Mouse (Mus musculus) embryonic facial prominence, embryonic 14.5 days (tissue): ENCODE measurements at regions not wholly inside any gene's neighbourhood (a gene's known extent, or its start where the extent isn't known, plus 50 kb on each side); places are given as distances from the start of the nearest gene placed in this dataset.
A peak's percentile ranks its signal among the peaks of the same experiment; 100 is the strongest.
"Not testable (repeated sequence)": the region's sequence is repeated elsewhere in the genome, so short reads cannot be mapped to it uniquely, and the experiment has no call there.

Source experiments
- ATAC-seq: fragments of 200-750 bp; cut with Nextera tagmentation; 2 replicates; pipeline ENCODE4 v1.8.0; 2017; ENCODE audit warnings: low read depth, moderate number of reproducible peaks, moderate TSS enrichment
- DNase-seq: peaks from one replicate; pipeline ENCODE4 v3.0.0-alpha.2; 2015; ENCODE audit warnings: low spot score
- H3K27ac ChIP-seq: fragments of 300-500 bp; sonication (generic); replicated peaks from 2 replicates; pipeline ENCODE4 v1.5.1; 2014; ENCODE audit warnings: low read depth, mild to moderate bottlenecking, low read length, moderate library complexity
- H3K27me3 ChIP-seq: fragments of 300-500 bp; sonication (generic); replicated peaks from 2 replicates; pipeline ENCODE4 v1.6.1; 2014; ENCODE audit warnings: low read length; ENCODE audit not compliant: control insufficient read depth, insufficient read depth
- H3K36me3 ChIP-seq: fragments of 300-500 bp; sonication (generic); 2 replicates; pipeline ENCODE4 v1.6.1; 2014; ENCODE audit warnings: low read length, mixed read lengths; ENCODE audit not compliant: control insufficient read depth, insufficient read depth
- H3K4me1 ChIP-seq: fragments of 300-500 bp; sonication (generic); 2 replicates; pipeline ENCODE4 v1.6.1; 2014; ENCODE audit warnings: antibody characterized with exemption, low read length; ENCODE audit not compliant: control insufficient read depth, insufficient read depth
- H3K4me2 ChIP-seq: fragments of 300-500 bp; sonication (generic); 2 replicates; pipeline ENCODE4 v1.6.1; 2014; ENCODE audit warnings: low read depth, mild to moderate bottlenecking, low read length, moderate library complexity, mixed read lengths
- H3K4me3 ChIP-seq: fragments of 300-500 bp; sonication (generic); 2 replicates; pipeline ENCODE4 v1.5.1; 2014; ENCODE audit warnings: low read depth, mild to moderate bottlenecking, low read length
- H3K9ac ChIP-seq: fragments of 300-500 bp; sonication (generic); 2 replicates; pipeline ENCODE4 v1.6.1; 2014; ENCODE audit warnings: low read depth, mild to moderate bottlenecking, low read length, moderate library complexity, mixed read lengths
- H3K9me3 ChIP-seq: fragments of 300-500 bp; sonication (generic); 2 replicates; pipeline ENCODE4 v1.6.1; 2016; ENCODE audit warnings: low read length; ENCODE audit not compliant: control insufficient read depth
- WGBS: fragments of 180-500 bp; shearing (Covaris S2); extraction: QIAGEN DNeasy Blood & Tissue Kit; methylation state at CpG from one replicate; pipeline ENCODE4 v1.1.7; 2014; 5-methylcytosine and 5-hydroxymethylcytosine counted together

DNA sequence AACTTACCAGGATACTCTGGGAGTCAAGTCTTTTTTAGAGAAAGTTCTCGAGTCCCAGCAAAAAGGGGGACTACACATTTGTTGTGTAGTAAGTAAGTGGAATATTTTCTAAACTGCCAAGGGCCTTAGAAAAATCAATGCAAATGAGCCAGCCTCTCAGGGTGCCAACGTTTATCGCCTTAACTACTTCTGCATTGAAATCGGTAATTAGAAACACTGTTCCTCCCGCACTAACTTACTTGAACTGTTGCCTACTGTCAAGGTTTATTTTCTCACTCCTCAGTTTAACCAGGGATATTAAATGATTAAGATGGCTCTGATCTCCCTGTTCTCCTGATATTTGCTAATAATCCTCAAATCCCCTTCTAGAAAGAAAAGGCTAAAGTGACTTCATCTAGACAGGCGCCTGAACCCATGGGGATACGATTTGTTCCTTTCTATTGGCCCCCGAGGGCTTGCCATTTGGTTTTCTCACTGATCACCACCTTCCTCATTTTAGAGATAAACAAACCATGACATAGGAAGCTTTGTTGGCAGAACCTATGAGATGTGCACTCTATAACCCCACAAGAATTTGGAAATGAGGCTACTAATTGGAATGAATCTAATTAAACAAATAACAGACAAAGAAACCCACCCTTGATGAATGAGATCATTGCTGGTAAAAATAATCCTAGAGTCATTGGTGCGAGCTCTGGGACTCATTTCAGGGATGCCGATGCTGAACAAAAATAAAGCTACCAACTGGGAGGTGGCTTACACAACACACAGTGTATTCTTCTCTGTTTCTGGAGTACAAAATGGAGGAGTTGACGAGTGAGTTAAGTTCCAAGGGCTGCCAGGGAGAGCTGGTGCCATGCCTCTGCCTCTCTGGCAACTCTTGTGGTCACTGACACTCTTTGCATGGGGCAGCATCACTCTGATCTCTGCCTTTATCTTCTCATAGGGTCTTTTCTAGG is 255.1 kb downstream of the Cep170 start:
- no peak overlapping the region for H3K27ac ChIP-seq
- ATAC-seq (peak; percentile 50; the same call in 1 of the 2 replicates), DNase-seq (peak; percentile 2)
- H3K4me3 ChIP-seq, result no peak overlapping the region
- H3K9me3 ChIP-seq, result no peaks in the 10 kb centered on the region
- H3K27me3 ChIP-seq, result no peaks in the 10 kb centered on the region
- H3K4me1 ChIP-seq, result no peaks in the 10 kb centered on the region
- WGBS, result 67% methylated on average over 11 of the region's 11 CpGs
- H3K36me3 ChIP-seq, result no peaks in the 10 kb centered on the region
- H3K9ac ChIP-seq, result no peak overlapping the region
- H3K4me2 ChIP-seq, result no peak overlapping the region

DNA sequence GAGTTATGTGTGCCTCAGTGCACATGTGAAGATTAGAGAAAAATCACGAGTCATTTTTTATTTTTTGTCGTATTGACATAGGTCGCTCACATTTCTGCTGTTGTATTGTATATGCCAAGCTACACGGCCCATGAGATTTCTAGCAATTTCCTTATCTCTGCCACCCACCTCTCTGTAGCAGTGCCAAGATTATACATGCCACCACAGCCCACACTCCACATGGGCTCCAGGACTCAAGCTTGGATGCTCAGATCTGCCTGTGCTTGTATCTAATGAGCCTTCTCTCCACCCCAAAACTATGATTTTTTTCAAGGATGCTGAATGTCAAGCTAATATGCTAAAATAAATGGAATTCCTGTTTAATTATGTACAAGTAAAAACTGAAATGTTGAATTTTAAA is 259.3 kb upstream of the Pld5 start:
- Histone ChIP-seq H3K27ac (no peak overlapping the region), H3K9me3 (no peaks in the 10 kb centered on the region), H3K27me3 (no peaks in the 10 kb centered on the region), H3K4me3 (no peak overlapping the region), H3K4me2 (no peak overlapping the region), H3K4me1 (no peaks in the 10 kb centered on the region), H3K9ac (no peak overlapping the region), H3K36me3 (no peaks in the 10 kb centered on the region)
- no peak for DNase-seq
- 83% methylated on average over 4 of the region's 4 CpGs for WGBS
- ATAC-seq, result no peak

DNA sequence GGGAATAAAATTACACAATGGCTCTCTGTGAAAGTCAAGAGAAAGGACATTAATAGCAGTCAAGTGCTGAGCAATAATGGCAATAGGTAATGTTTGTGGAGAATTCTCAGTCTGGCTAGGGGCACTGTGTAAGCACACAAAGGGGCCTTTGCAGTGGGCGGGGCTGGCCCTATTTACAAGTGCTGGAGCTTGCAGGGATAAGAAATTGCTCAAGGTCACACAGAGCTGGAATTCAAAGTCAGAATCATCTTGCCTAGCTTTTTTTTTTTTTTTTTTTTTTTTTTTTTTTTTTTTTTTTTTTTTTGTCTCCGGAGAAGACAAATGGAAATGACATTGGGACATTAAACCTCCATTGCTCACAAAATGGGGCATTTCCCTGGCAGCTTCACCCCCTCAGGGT is 253.9 kb upstream of the Pld5 start:
- no peaks in the 10 kb centered on the region for H3K4me1 ChIP-seq
- no peaks in the 10 kb centered on the region for H3K36me3 ChIP-seq
- H3K9me3 ChIP-seq, result no peaks in the 10 kb centered on the region
- no peak for DNase-seq
- H3K4me2 ChIP-seq, result no peak overlapping the region
- H3K9ac ChIP-seq, result no peak overlapping the region
- no peak for ATAC-seq
- no peaks in the 10 kb centered on the region for H3K27me3 ChIP-seq
- 76% methylated on average over 2 of the region's 2 CpGs for WGBS
- H3K27ac ChIP-seq, result no peak overlapping the region
- H3K4me3 ChIP-seq, result no peak overlapping the region

DNA sequence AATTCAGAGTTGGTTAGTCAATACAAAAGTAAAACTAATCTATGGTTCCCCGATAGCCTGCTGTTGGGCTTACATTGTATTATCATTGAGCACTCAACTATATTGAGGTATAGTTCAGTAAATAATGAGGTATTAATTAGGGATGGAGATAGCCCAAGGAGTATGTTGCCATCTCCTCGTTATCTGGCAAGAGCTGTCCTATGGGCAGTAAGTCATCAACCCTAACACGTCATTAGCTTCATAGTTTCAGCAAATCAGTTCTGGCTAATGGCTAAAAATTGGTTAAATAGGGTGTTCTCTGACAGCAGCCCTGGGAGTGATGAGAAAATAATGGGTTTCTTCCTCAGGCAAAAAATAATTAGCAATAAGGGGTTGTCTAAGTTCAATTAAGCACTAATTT is 236.4 kb upstream of the Pld5 start:
- Histone ChIP-seq H3K27me3 (no peaks in the 10 kb centered on the region), H3K36me3 (no peaks in the 10 kb centered on the region), H3K27ac (no peak overlapping the region), H3K4me2 (no peak overlapping the region), H3K9ac (no peak overlapping the region), H3K9me3 (no peaks in the 10 kb centered on the region), H3K4me3 (no peak overlapping the region), H3K4me1 (no peaks in the 10 kb centered on the region)
- DNase-seq (no peak), ATAC-seq (no peak)
- WGBS, result 73% methylated on average over 3 of the region's 3 CpGs

DNA sequence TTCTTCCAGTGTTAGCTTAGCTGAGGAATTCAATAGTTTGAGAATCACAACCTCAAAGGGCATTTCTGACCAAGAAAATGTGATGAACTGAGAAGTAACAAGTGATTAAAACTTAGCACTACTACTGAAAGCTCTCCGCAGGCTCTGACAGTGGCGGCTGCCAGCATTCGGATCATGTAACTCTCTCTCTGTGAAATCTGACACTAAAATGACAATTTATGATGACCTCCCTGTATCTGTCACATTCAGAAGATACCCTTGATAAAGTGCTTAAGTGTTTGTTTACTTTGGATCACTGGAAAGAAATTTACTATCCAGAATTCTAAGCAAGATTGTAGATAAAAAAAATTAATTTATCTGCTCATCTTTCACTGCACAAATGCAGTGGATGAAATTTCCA is 230.3 kb upstream of the Pld5 start:
- no peak overlapping the region for H3K4me3 ChIP-seq
- DNase-seq, result no peak
- 53% methylated on average over 3 of the region's 3 CpGs for WGBS
- no peak overlapping the region for H3K27ac ChIP-seq
- H3K27me3 ChIP-seq, result no peaks in the 10 kb centered on the region
- H3K4me1 ChIP-seq, result no peaks in the 10 kb centered on the region
- H3K36me3 ChIP-seq, result no peaks in the 10 kb centered on the region
- no peak overlapping the region for H3K4me2 ChIP-seq
- no peak overlapping the region for H3K9ac ChIP-seq
- H3K9me3 ChIP-seq, result no peaks in the 10 kb centered on the region
- no peak for ATAC-seq

DNA sequence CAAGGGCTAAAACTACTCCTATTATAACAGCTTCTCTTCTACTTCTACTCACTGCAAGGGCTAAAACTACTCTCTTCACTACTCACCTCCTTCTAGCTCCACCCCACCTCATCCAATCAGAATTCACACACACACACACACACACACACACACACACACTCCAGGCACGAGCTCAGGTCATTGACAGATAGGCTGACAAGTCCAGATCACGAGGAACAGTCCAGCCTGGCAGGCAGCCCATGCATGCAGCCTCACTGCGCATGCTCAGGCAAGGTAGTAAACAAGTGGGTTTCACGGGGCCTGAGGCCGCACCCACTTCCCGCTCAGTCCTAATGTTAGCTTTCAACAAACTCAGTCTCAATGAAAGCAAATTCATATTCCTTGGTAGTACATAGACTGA is 229.6 kb upstream of the Pld5 start:
- H3K4me2 ChIP-seq, H3K27me3 ChIP-seq, H3K36me3 ChIP-seq, H3K4me3 ChIP-seq, H3K9me3 ChIP-seq, H3K9ac ChIP-seq, ATAC-seq, H3K4me1 ChIP-seq, H3K27ac ChIP-seq, DNase-seq: not testable (repeated sequence)
- 56% methylated on average over 6 of the region's 6 CpGs for WGBS

DNA sequence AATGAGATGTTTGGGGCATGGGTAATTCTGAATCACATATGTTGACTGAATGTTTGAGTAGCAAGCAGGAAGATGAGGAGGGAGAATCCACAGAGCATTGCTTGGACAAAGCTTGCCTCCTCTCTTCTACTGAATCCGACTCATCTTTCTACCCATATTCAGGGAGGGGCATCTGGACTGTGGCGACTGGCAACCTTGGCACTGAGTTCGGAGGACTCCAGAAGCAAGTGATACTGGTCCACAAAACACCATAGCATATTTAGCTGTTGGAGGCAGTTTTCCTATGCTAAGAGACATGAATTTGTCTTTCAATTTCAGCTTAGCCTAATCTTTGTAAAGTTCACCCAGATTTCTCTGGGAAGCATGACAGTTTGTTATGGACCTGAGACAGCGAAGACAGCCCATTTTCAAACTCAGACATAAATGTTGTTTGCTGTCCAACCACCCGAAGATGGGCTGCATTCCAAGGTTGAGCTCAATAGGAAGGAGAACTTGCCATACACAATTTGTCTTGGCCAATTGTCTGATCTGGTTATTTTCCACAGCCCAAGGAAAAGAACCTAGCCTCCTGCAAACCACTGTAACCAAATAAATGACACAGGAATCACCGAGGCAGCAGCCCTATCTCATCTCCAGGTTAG is 224.0 kb upstream of the Pld5 start:
- WGBS, result 82% methylated on average over 6 of the region's 6 CpGs
- DNase-seq, result no peak

DNA sequence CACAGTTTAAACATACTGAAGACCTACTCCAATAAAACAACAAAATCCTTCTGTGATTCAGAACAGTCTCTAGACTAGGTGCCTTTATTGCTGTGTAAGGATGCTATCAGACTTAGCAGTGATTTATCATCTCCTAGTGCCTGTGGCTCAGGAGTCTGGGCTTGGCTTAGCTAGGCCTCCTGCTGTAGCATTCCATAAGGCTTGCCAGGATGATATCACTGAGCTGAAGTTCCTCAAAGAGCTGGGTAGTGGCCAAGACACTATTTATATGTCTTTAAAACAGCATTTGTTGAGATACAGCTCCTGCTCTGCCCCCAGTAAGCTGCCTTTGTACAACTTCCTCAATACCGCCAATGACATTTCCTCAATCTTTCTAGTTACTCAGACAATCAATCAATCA is 193.4 kb upstream of the Pld5 start:
- ATAC-seq (no peak), DNase-seq (peak; percentile 5)
- Histone ChIP-seq H3K9me3 (no peaks in the 10 kb centered on the region), H3K27me3 (no peaks in the 10 kb centered on the region), H3K9ac (no peak overlapping the region), H3K36me3 (no peaks in the 10 kb centered on the region), H3K4me2 (no peak overlapping the region), H3K27ac (no peak overlapping the region), H3K4me1 (no peaks in the 10 kb centered on the region), H3K4me3 (no peak overlapping the region)
- 79% methylated on average over 1 of the region's 1 CpGs for WGBS

More for the DNA sequence above, 224.0 kb upstream of the Pld5 start:
- H3K4me3 ChIP-seq, result no peak overlapping the region
- no peaks in the 10 kb centered on the region for H3K27me3 ChIP-seq
- no peaks in the 10 kb centered on the region for H3K9me3 ChIP-seq
- no peaks in the 10 kb centered on the region for H3K36me3 ChIP-seq
- H3K27ac ChIP-seq, result no peak overlapping the region
- H3K9ac ChIP-seq, result no peak overlapping the region
- ATAC-seq, result no peak
- H3K4me1 ChIP-seq, result no peaks in the 10 kb centered on the region
- no peak overlapping the region for H3K4me2 ChIP-seq
